Mouse (Mus musculus) heart, embryonic 11.5 days (tissue): ENCODE measurements around the gene Gng12. TPM values are rescaled to one million over a fixed set of nuclear protein-coding genes. Genes with fewer than 3 reads are reported as not detected.

ENCODE experiments used
- ATAC-seq: fragments of 200-750 bp; cut with Nextera tagmentation; replicated peaks from 2 replicates; pipeline ENCODE4 v1.8.0; 2017; ENCODE audit warnings: moderate library complexity; ENCODE audit not compliant: insufficient number of reproducible peaks, low FRiP score, low TSS enrichment
- H3K27ac ChIP-seq: fragments of 300-500 bp; sonication (generic); 2 replicates; pipeline ENCODE4 v1.5.1; 2014; ENCODE audit warnings: mild to moderate bottlenecking, low read depth, low read length
- H3K27me3 ChIP-seq: fragments of 300-500 bp; sonication (generic); 2 replicates; pipeline ENCODE4 v1.6.1; 2014; ENCODE audit warnings: mild to moderate bottlenecking, low read length, mixed read lengths; ENCODE audit not compliant: control insufficient read depth, insufficient read depth
- H3K36me3 ChIP-seq: fragments of 300-500 bp; sonication (generic); 2 replicates; pipeline ENCODE4 v1.6.1; 2014; ENCODE audit warnings: mild to moderate bottlenecking, low read length, moderate library complexity, mixed read lengths; ENCODE audit not compliant: control insufficient read depth, insufficient read depth
- H3K4me1 ChIP-seq: fragments of 300-500 bp; sonication (generic); 2 replicates; pipeline ENCODE4 v1.6.1; 2014; ENCODE audit warnings: low read length; ENCODE audit not compliant: control insufficient read depth, insufficient read depth
- H3K4me2 ChIP-seq: fragments of 300-500 bp; sonication (generic); 2 replicates; pipeline ENCODE4 v1.6.1; 2014; ENCODE audit warnings: mild to moderate bottlenecking, moderate library complexity
- H3K4me3 ChIP-seq: fragments of 300-500 bp; sonication (generic); 2 replicates; pipeline ENCODE4 v1.5.1; 2014; ENCODE audit warnings: low read depth, low read length
- H3K9ac ChIP-seq: fragments of 300-500 bp; sonication (generic); 2 replicates; pipeline ENCODE4 v1.6.1; 2014; ENCODE audit warnings: mild to moderate bottlenecking, low read depth, low read length, moderate library complexity
- H3K9me3 ChIP-seq: fragments of 300-500 bp; sonication (generic); replicated peaks from 2 replicates; pipeline ENCODE4 v1.6.1; 2016; ENCODE audit warnings: low read length; ENCODE audit not compliant: control insufficient read depth
- WGBS: fragments of 180-500 bp; shearing (Covaris S2); extraction: QIAGEN DNeasy Blood & Tissue Kit; methylation state at CpG from one replicate; pipeline ENCODE4 v1.1.7; 2014; ENCODE audit not compliant: insufficient replicate concordance; 5-methylcytosine and 5-hydroxymethylcytosine counted together
- polyA plus RNA-seq: library from polyadenylated mRNA; unstranded; fragments of >200 nt; fragmentation: Nextera tagmentation; extraction: Ambion mirVana; gene quantifications from 2 replicates; pipeline ENCODE4 v1.2.1, GENCODE M21; 2014

Gng12 gene
- polyA plus RNA-seq, 1 experiment from 2014 or later: 64.0 TPM

GRCm38 (mm10) chr6:66967788-66968187 is 71.6 kb downstream of the Gng12 start:
- WGBS: 30% methylated on average over 2 of the region's 2 CpGs
- H3K4me1 ChIP-seq: peaks cover 26% of the 10 kb centered on the region
- no peak overlapping the region for H3K9ac ChIP-seq

GRCm38 (mm10) chr6:66969446-66969845 is 73.2 kb downstream of the Gng12 start:
- Histone ChIP-seq H3K4me2 (no peak overlapping the region), H3K4me1 (peaks cover 28% of the 10 kb centered on the region)
- no peak for ATAC-seq

More at GRCm38 (mm10) chr6:66967788-66968187, 71.6 kb downstream of the Gng12 start:
- Histone ChIP-seq H3K36me3 (no peaks in the 10 kb centered on the region), H3K27ac (no peak overlapping the region), H3K9me3 (no peaks in the 10 kb centered on the region), H3K4me3 (no peak overlapping the region), H3K4me2 (no peak overlapping the region), H3K27me3 (no peaks in the 10 kb centered on the region)
- ATAC-seq: no peak

GRCm38 (mm10) chr6:66972300-66972699 is 76.1 kb downstream of the Gng12 start:
- Histone ChIP-seq H3K27ac (no peak overlapping the region), H3K9ac (no peak overlapping the region), H3K36me3 (no peaks in the 10 kb centered on the region), H3K9me3 (no peaks in the 10 kb centered on the region), H3K4me2 (no peak overlapping the region), H3K4me3 (no peak overlapping the region), H3K4me1 (peaks cover 13% of the 10 kb centered on the region), H3K27me3 (no peaks in the 10 kb centered on the region)
- 75% methylated on average over 8 of the region's 8 CpGs for WGBS
- ATAC-seq: no peak

More at GRCm38 (mm10) chr6:66969446-66969845, 73.2 kb downstream of the Gng12 start:
- Histone ChIP-seq H3K27ac (no peak overlapping the region), H3K4me3 (no peak overlapping the region), H3K36me3 (no peaks in the 10 kb centered on the region), H3K27me3 (no peaks in the 10 kb centered on the region), H3K9me3 (no peaks in the 10 kb centered on the region), H3K9ac (no peak overlapping the region)
- 77% methylated on average over 3 of the region's 3 CpGs for WGBS

DNA sequence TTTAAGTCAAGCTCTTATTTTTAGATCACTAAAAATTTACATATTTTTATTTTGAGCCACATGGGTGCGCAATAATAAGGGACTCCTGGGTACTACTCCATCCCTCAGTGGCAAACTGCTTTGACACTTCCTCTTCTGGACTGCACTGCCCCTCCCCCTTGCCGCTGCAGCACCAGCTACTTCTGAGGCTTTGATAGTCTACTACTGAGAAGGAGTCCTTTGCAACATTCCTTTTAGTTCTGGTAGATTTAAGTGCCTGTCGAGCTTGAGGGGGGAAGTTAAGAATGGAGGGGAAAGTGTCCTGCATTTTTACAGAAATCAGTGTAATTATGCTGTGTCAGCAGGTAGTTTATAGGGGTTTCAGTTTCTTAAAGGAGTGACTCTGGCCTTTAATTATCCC is 77.0 kb downstream of the Gng12 start:
- H3K9ac ChIP-seq: no peak overlapping the region
- no peaks in the 10 kb centered on the region for H3K27me3 ChIP-seq
- ATAC-seq: no peak
- no peaks in the 10 kb centered on the region for H3K9me3 ChIP-seq
- H3K4me3 ChIP-seq: no peak overlapping the region
- peaks cover 6% of the 10 kb centered on the region for H3K4me1 ChIP-seq
- H3K27ac ChIP-seq: no peak overlapping the region
- no peaks in the 10 kb centered on the region for H3K36me3 ChIP-seq
- WGBS: 20% methylated on average over 3 of the region's 3 CpGs
- no peak overlapping the region for H3K4me2 ChIP-seq

GRCm38 (mm10) chr6:66975522-66975921 is 79.3 kb downstream of the Gng12 start:
- H3K27me3 ChIP-seq: no peaks in the 10 kb centered on the region
- 83% methylated on average over 4 of the region's 4 CpGs for WGBS
- no peak overlapping the region for H3K4me2 ChIP-seq
- H3K27ac ChIP-seq: no peak overlapping the region
- no peaks in the 10 kb centered on the region for H3K36me3 ChIP-seq
- 0 out of 2 replicates have a peak, but pooled peaks cover 5% of the 10 kb centered on the region for H3K4me1 ChIP-seq
- no peak overlapping the region for H3K4me3 ChIP-seq
- no peak overlapping the region for H3K9ac ChIP-seq
- no peak for ATAC-seq
- H3K9me3 ChIP-seq: no peaks in the 10 kb centered on the region

DNA sequence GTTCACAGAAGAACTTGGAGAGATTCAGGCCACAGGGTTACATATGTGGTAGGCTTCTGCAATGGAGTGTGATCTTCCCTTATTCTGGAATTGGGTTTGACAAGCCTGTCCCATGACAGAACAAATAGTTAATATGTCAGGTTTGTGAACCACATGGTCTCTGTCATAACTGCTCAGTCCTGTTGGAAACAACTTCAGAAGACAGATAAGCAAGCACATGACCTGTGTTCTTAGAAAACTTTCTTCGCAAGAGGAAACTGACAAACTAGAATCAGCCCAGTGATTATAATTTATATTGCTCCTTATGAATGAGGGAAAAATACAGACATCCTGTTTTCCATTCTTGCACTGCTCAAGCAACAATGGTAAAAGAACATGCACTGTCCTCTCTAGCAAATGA is 83.0 kb downstream of the Gng12 start:
- no peak overlapping the region for H3K9ac ChIP-seq
- H3K27me3 ChIP-seq: no peaks in the 10 kb centered on the region
- H3K4me3 ChIP-seq: no peak overlapping the region
- no peak for ATAC-seq
- H3K27ac ChIP-seq: no peak overlapping the region
- no peak overlapping the region for H3K4me2 ChIP-seq
- no peaks in the 10 kb centered on the region for H3K36me3 ChIP-seq
- no peaks in the 10 kb centered on the region for H3K4me1 ChIP-seq
- 72% methylated on average over 1 of the region's 1 CpGs for WGBS
- H3K9me3 ChIP-seq: no peaks in the 10 kb centered on the region

- 76% methylated on average over 4 of the region's 4 CpGs for WGBS
- H3K27ac ChIP-seq: no peak overlapping the region
- H3K4me3 ChIP-seq: no peak overlapping the region
- ATAC-seq: no peak
- peaks cover 2% of the 10 kb centered on the region for H3K4me1 ChIP-seq
- no peaks in the 10 kb centered on the region for H3K9me3 ChIP-seq
- H3K9ac ChIP-seq: no peak overlapping the region
- H3K27me3 ChIP-seq: no peaks in the 10 kb centered on the region
- no peak overlapping the region for H3K4me2 ChIP-seq
- no peaks in the 10 kb centered on the region for H3K36me3 ChIP-seq
Observed at GRCm38 (mm10) chr6:66980040-66980439, 83.8 kb downstream of the Gng12 start.

GRCm38 (mm10) chr6:66981366-66981765 is 85.2 kb downstream of the Gng12 start:
- Histone ChIP-seq H3K4me2 (no peak overlapping the region), H3K9me3 (no peaks in the 10 kb centered on the region), H3K36me3 (no peaks in the 10 kb centered on the region), H3K4me3 (no peak overlapping the region), H3K27ac (no peak overlapping the region), H3K4me1 (peaks cover 6% of the 10 kb centered on the region), H3K27me3 (no peaks in the 10 kb centered on the region), H3K9ac (no peak overlapping the region)
- 90% methylated on average over 3 of the region's 3 CpGs for WGBS
- no peak for ATAC-seq

DNA sequence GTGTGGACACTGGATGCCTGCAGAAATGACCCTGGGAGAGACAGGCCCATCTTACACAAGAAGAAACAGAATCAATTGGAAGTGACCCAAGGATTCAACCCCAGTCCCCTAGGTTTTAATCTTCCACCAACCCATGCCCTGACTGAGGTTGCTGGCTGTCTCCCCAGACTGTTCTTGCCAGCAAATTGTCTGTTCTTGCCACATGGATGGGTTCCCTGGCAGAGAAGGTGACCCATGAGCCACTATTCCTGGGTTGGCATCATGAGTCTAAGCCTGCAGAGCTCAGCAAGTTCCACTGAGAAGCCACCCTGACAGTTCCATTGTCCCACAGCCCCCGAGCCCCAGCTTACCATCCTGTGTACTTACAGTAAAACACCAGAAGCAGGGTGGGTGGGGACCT is 85.7 kb downstream of the Gng12 start:
- Histone ChIP-seq H3K9ac (no peak overlapping the region), H3K4me2 (no peak overlapping the region), H3K27me3 (no peaks in the 10 kb centered on the region), H3K4me3 (no peak overlapping the region), H3K9me3 (no peaks in the 10 kb centered on the region), H3K27ac (no peak overlapping the region), H3K4me1 (peaks cover 6% of the 10 kb centered on the region), H3K36me3 (no peaks in the 10 kb centered on the region)
- ATAC-seq: no peak
- 74% methylated on average over 1 of the region's 1 CpGs for WGBS
